Mouse (Mus musculus) liver, embryonic 13.5 days (tissue): ENCODE measurements around the gene Samd10. TPM values are rescaled to one million over a fixed set of nuclear protein-coding genes. Genes with fewer than 3 reads are reported as not detected.
A peak's percentile ranks its signal among the peaks of the same experiment; 100 is the strongest.

Source experiments
- ATAC-seq: fragments of 200-750 bp; cut with Nextera tagmentation; 2 replicates; pipeline ENCODE4 v1.8.0; 2017; ENCODE audit warnings: low read depth, mild to moderate bottlenecking, moderate number of reproducible peaks, moderate library complexity
- DNase-seq: peaks from one replicate; pipeline ENCODE4 v3.0.0; 2022
- H3K27ac ChIP-seq: fragments of 300-500 bp; sonication (generic); 2 replicates; pipeline ENCODE4 v1.5.1; 2015; ENCODE audit warnings: moderate library complexity, mild to moderate bottlenecking, inconsistent platforms
- H3K27me3 ChIP-seq: fragments of 300-500 bp; sonication (generic); 2 replicates; pipeline ENCODE4 v1.6.1; 2015; ENCODE audit warnings: mild to moderate bottlenecking, inconsistent platforms
- H3K36me3 ChIP-seq: fragments of 300-500 bp; sonication (generic); 2 replicates; pipeline ENCODE4 v1.6.1; 2015; ENCODE audit warnings: mild to moderate bottlenecking, inconsistent platforms
- H3K4me1 ChIP-seq: fragments of 300-500 bp; sonication (generic); replicated peaks from 2 replicates; pipeline ENCODE4 v1.6.1; 2015; ENCODE audit warnings: inconsistent platforms
- H3K4me2 ChIP-seq: fragments of 300-500 bp; sonication (generic); 2 replicates; pipeline ENCODE4 v1.6.1; 2015; ENCODE audit warnings: inconsistent platforms, mild to moderate bottlenecking, moderate library complexity
- H3K4me3 ChIP-seq: fragments of 300-500 bp; sonication (generic); replicated peaks from 2 replicates; pipeline ENCODE4 v1.5.1; 2015; ENCODE audit warnings: mild to moderate bottlenecking, inconsistent platforms
- H3K9ac ChIP-seq: fragments of 300-500 bp; sonication (generic); 2 replicates; pipeline ENCODE4 v1.6.1; 2015; ENCODE audit warnings: mild to moderate bottlenecking, inconsistent platforms
- H3K9me3 ChIP-seq: fragments of 300-500 bp; sonication (generic); replicated peaks from 2 replicates; pipeline ENCODE4 v1.6.1; 2016; ENCODE audit warnings: inconsistent platforms
- WGBS: fragments of 180-500 bp; shearing (Covaris S2); methylation state at CpG from one replicate; pipeline ENCODE4 v1.1.7; 2015; ENCODE audit not compliant: insufficient replicate concordance; 5-methylcytosine and 5-hydroxymethylcytosine counted together
- microRNA-seq: library from miRNA; unstranded; fragments of <30 nt; microRNA quantifications from one replicate; pipeline ENCODE4, GENCODE M21; 2016
- polyA plus RNA-seq: library from polyadenylated mRNA; unstranded; fragments of >200 nt; fragmentation: Nextera tagmentation; extraction: Ambion mirVana; gene quantifications from 2 replicates; pipeline ENCODE4 v1.2.1, GENCODE M21; 2015

The Samd10 gene
- polyA plus RNA-seq, 1 experiment from 2014 or later = 2.4 TPM

GRCm38 (mm10) chr2:181548227-181548626 is 50.8 kb downstream of the Samd10 start:
- WGBS = 62% methylated on average over 1 of the region's 1 CpGs
- H3K9ac ChIP-seq = no peak overlapping the region

GRCm38 (mm10) chr2:181546142-181546541 is 52.9 kb downstream of the Samd10 start:
- DNase-seq = peak; percentile 35
- WGBS = 38% methylated on average over 7 of the region's 7 CpGs
- Histone ChIP-seq H3K9ac (no peak overlapping the region), H3K27ac (peak overlapping the region; percentile 50), H3K4me2 (peak overlapping the region; percentile 1; the same call in 1 of the 2 replicates), H3K36me3 (peaks cover 48% of the 10 kb centered on the region), H3K4me1 (peaks cover 45% of the 10 kb centered on the region), H3K27me3 (no peaks in the 10 kb centered on the region), H3K4me3 (no peak overlapping the region), H3K9me3 (no peaks in the 10 kb centered on the region)
- ATAC-seq = peak; percentile 85

More at GRCm38 (mm10) chr2:181548227-181548626, 50.8 kb downstream of the Samd10 start:
- Histone ChIP-seq H3K27me3 (no peaks in the 10 kb centered on the region), H3K4me2 (no peak overlapping the region), H3K4me3 (no peak overlapping the region), H3K4me1 (peaks cover 45% of the 10 kb centered on the region), H3K27ac (no peak overlapping the region), H3K36me3 (peaks cover 68% of the 10 kb centered on the region), H3K9me3 (no peaks in the 10 kb centered on the region)
- DNase-seq = no peak
- ATAC-seq = no peak

Small RNA genes within 50 kb of the gene (microRNA-seq; reads per million reads assigned to microRNA genes)
- gene Mir7006 = not detected

Other genes with a start within 250 kb of the Samd10 start
- gene Zgpat, start 234.3 kb downstream of the Samd10 start, polyA plus RNA-seq = 12.3 and 13.8 TPM in 2 replicates
- 26.6 and 27.8 TPM in 2 replicates for gene Arfrp1, start 233.8 kb downstream of the Samd10 start, polyA plus RNA-seq
- 5.1 and 6.0 TPM in 2 replicates for gene Lime1, start 219.1 kb downstream of the Samd10 start, polyA plus RNA-seq
- 10.2 and 10.7 TPM in 2 replicates for gene Zbtb46, start 139.8 kb downstream of the Samd10 start, polyA plus RNA-seq
- 0.06 TPM in 2 replicates for gene Abhd16b, start 106.0 kb downstream of the Samd10 start, polyA plus RNA-seq
- gene Tpd52l2, start 102.1 kb downstream of the Samd10 start, polyA plus RNA-seq = 83.0 and 87.8 TPM in 2 replicates
- 29.6 and 35.7 TPM in 2 replicates for gene Dnajc5, start 78.7 kb downstream of the Samd10 start, polyA plus RNA-seq
- gene Uckl1, start 14.3 kb downstream of the Samd10 start, polyA plus RNA-seq = 19.8 and 22.1 TPM in 2 replicates
- 33.6 and 37.3 TPM in 2 replicates for gene Prpf6, start 7.3 kb downstream of the Samd10 start, polyA plus RNA-seq
- gene Zfp512b, start 6.4 kb downstream of the Samd10 start, polyA plus RNA-seq = 8.4 and 9.0 TPM in 2 replicates
- gene Gm29797, start 57.8 kb upstream of the Samd10 start, polyA plus RNA-seq = not detected in 2 replicates
- gene Sox18, start 72.4 kb upstream of the Samd10 start, polyA plus RNA-seq = 6.4 and 6.5 TPM in 2 replicates
- 2.4 and 2.6 TPM in 2 replicates for gene Tcea2, start 81.1 kb upstream of the Samd10 start, polyA plus RNA-seq
- 17.7 and 19.9 TPM in 2 replicates for gene Rgs19, start 94.8 kb upstream of the Samd10 start, polyA plus RNA-seq
- not detected in 2 replicates for gene Lkaaear1, start 99.2 kb upstream of the Samd10 start, polyA plus RNA-seq
- 0.24 and 0.45 TPM in 2 replicates for gene Oprl1, start 115.8 kb upstream of the Samd10 start, polyA plus RNA-seq
- 0.12 TPM in 1 of 2 replicates, not detected in the other for gene Myt1, start 164.1 kb upstream of the Samd10 start, polyA plus RNA-seq
- 14.2 and 16.9 TPM in 2 replicates for gene Pcmtd2, start 238.6 kb upstream of the Samd10 start, polyA plus RNA-seq